Comparison of ENCODE assay signal across 17 mouse cellular contexts in the genomic region with DNA sequence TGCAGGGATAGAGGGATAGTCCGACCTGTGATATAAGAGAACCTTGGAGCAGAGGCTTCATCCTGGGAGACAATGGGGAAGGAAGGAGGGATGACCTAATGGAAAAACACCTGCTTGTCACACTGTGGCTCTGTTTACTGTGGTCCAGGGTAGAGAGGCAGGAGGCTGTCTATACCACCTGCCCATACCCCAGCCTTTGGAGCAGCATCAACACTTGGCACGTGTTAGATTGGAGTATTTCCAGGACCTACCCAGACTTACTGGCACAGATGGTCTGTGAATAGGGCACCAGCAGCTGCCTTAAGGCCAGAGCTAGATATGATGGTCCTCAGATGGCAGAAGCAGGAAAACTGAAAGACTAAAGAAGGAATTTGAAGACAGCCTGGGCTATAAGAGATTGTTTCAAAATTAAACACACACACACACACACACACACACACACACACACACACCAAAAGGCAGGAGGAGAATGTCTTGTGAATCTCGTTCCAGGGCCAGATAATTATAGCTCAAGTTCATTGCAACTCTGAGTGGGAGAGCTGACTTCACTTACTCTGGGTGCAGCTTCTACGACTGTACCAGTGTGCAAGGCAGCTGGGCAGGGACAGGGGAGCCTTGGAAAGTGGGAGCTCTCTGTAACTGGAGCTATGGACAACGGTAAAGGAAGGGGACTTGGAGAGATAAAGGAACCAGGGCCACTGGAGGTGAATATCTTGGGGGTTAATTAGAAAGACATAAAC.
DNase-seq lines count a peak whose midpoint lies in the region; ATAC-seq and TF ChIP-seq lines count a peak whose summit lies in the region.
"Had no signal": no experiment of that assay in that cellular context is flagged by ENCODE, and none has a peak within 500 bp of the region (broad histone marks: within the 10 kb centered on the region; RNA-seq: fewer than 3 reads in every experiment).

No protein-coding gene starts in this region.

- intact Hi-C loops in heart, postnatal 10 days (cut with DNase I): no loop called here

- H3K36me3 ChIP-seq in intestine, postnatal 0 days (ENCODE audit: control insufficient read depth, insufficient read depth): no peaks in the 10 kb centered on the region
- H3K36me3 ChIP-seq in intestine, embryonic 15.5 days: no peaks in the 10 kb centered on the region
- H3K36me3 ChIP-seq in forebrain, embryonic 16.5 days (ENCODE audit: control insufficient read depth, insufficient read depth): no peaks in the 10 kb centered on the region
- H3K36me3 ChIP-seq: embryonic facial prominence, embryonic 12.5 days; G1E; heart, embryonic 15.5 days; limb, embryonic 12.5 days had no signal

- 0 out of 2 replicates have a peak overlapping the region, but pooled peaks have one; percentile 21 for H3K4me2 ChIP-seq in intestine, postnatal 0 days (replicated peaks; ENCODE audit: low read depth)
- no peak overlapping the region for H3K4me2 ChIP-seq in intestine, embryonic 15.5 days (replicated peaks)
- H3K4me2 ChIP-seq in forebrain, embryonic 16.5 days (ENCODE audit: low read length): no peak overlapping the region
- H3K4me2 ChIP-seq: embryonic facial prominence, embryonic 12.5 days; heart, embryonic 15.5 days; limb, embryonic 12.5 days had no signal

- H3K27me3 ChIP-seq in intestine, postnatal 0 days (replicated peaks; ENCODE audit: control insufficient read depth, insufficient read depth, low read length): no peaks in the 10 kb centered on the region
- H3K27me3 ChIP-seq in intestine, embryonic 15.5 days (replicated peaks): no peaks in the 10 kb centered on the region; the same call in 1 of the 2 replicates
- 0 out of 2 replicates have a peak, but pooled peaks cover 2% of the 10 kb centered on the region for H3K27me3 ChIP-seq in cerebellum, adult 2 months (ENCODE audit: control insufficient read depth, insufficient read depth, low read length)
- H3K27me3 ChIP-seq in forebrain, embryonic 16.5 days (replicated peaks; ENCODE audit: control insufficient read depth, insufficient read depth, low read length): no peaks in the 10 kb centered on the region
- H3K27me3 ChIP-seq: embryonic facial prominence, embryonic 12.5 days; heart, embryonic 15.5 days; limb, embryonic 12.5 days had no signal

- H3K4me3 ChIP-seq in intestine, postnatal 0 days (ENCODE audit: low read depth, low read length): no peak overlapping the region
- H3K4me3 ChIP-seq in intestine, embryonic 15.5 days (replicated peaks): no peak overlapping the region
- no peak overlapping the region for H3K4me3 ChIP-seq in cerebellum, adult 2 months (replicated peaks; ENCODE audit: insufficient read depth, low read depth, low read length)
- no peak overlapping the region for H3K4me3 ChIP-seq in forebrain, embryonic 16.5 days (replicated peaks; ENCODE audit: low read length)
- H3K4me3 ChIP-seq: embryonic facial prominence, embryonic 12.5 days; heart, embryonic 15.5 days; limb, embryonic 12.5 days had no signal

- TF ChIP-seq POLR2A in cerebellum, adult 2 months (IDR thresholded peaks at IDR 0.05; ENCODE audit: borderline replicate concordance, insufficient read depth, low read length): no peak

- H3K9me3 ChIP-seq in intestine, postnatal 0 days (ENCODE audit: control insufficient read depth): no peaks in the 10 kb centered on the region
- H3K9me3 ChIP-seq in intestine, embryonic 15.5 days: no peaks in the 10 kb centered on the region
- H3K9me3 ChIP-seq in forebrain, embryonic 16.5 days (ENCODE audit: control insufficient read depth, low read length): no peaks in the 10 kb centered on the region
- H3K9me3 ChIP-seq: embryonic facial prominence, embryonic 12.5 days; heart, embryonic 15.5 days; limb, embryonic 12.5 days had no signal

- 53% methylated on average over 5 of the region's 5 CpGs for WGBS in intestine, postnatal 0 days
- 53% methylated on average over 5 of the region's 5 CpGs for WGBS in intestine, embryonic 15.5 days
- WGBS in cerebellum, adult 2 months: 23% methylated on average over 5 of the region's 5 CpGs
- WGBS in forebrain, embryonic 16.5 days: 20% methylated on average over 5 of the region's 5 CpGs

- no peak for ATAC-seq in intestine, postnatal 0 days
- ATAC-seq in intestine, embryonic 15.5 days: no peak
- peak; percentile 90 for ATAC-seq in forebrain, embryonic 16.5 days
- no peak for ATAC-seq in megakaryocyte progenitor cell, adult 5-6 weeks (replicated peaks; ENCODE audit: poor library complexity)

- H3K4me1 ChIP-seq in intestine, postnatal 0 days (replicated peaks; ENCODE audit: control insufficient read depth, insufficient read depth, low read length): no peaks in the 10 kb centered on the region
- no peaks in the 10 kb centered on the region for H3K4me1 ChIP-seq in intestine, embryonic 15.5 days (replicated peaks)
- H3K4me1 ChIP-seq in cerebellum, adult 2 months (ENCODE audit: control insufficient read depth, insufficient read depth, low read length): peaks cover 11% of the 10 kb centered on the region
- H3K4me1 ChIP-seq in forebrain, embryonic 16.5 days (replicated peaks; ENCODE audit: control insufficient read depth, insufficient read depth, low read length): peaks cover 18% of the 10 kb centered on the region
- H3K4me1 ChIP-seq: embryonic facial prominence, embryonic 12.5 days; limb, embryonic 12.5 days had no signal

- no peak overlapping the region for H3K27ac ChIP-seq in intestine, postnatal 0 days (ENCODE audit: low read depth, low read length)
- no peak overlapping the region for H3K27ac ChIP-seq in intestine, embryonic 15.5 days
- H3K27ac ChIP-seq in cerebellum, adult 2 months (ENCODE audit: insufficient read depth, low read length): no peak overlapping the region
- H3K27ac ChIP-seq in forebrain, embryonic 16.5 days (ENCODE audit: low read length): peak overlapping the region; percentile 19; the same call in 1 of the 2 replicates
- H3K27ac ChIP-seq: embryonic facial prominence, embryonic 12.5 days; heart, embryonic 15.5 days; limb, embryonic 12.5 days had no signal

- no peak overlapping the region for H3K9ac ChIP-seq in intestine, postnatal 0 days (ENCODE audit: low read depth, low read length)
- no peak overlapping the region for H3K9ac ChIP-seq in intestine, embryonic 15.5 days
- no peak overlapping the region for H3K9ac ChIP-seq in forebrain, embryonic 16.5 days (replicated peaks; ENCODE audit: low read depth, low read length)
- H3K9ac ChIP-seq: embryonic facial prominence, embryonic 12.5 days; heart, embryonic 15.5 days; limb, embryonic 12.5 days had no signal

- peak; percentile 72 for DNase-seq in brain, adult 2 months (ENCODE audit: low read depth, low spot score)
- peak; percentile 39 to 46 for DNase-seq in cerebellum, adult 2 months
- no peak for DNase-seq in spleen, adult 18-20 months
- no peak for DNase-seq in heart, postnatal 10 days
- DNase-seq: adrenal gland, postnatal 14 days; gastrocnemius, postnatal 36 days; kidney, postnatal 36 days; lung, postnatal 4 days; thymus, postnatal 14 days had no signal

- no peak for TF ChIP-seq CTCF in intestine, postnatal 0 days (IDR thresholded peaks at IDR 0.05; ENCODE audit: low read depth)
- no peak for TF ChIP-seq CTCF in cerebellum, adult 2 months (IDR thresholded peaks at IDR 0.05; ENCODE audit: borderline replicate concordance, insufficient read depth, low read depth, low read length)

Comparison
In these comparisons a context has a peak if more than half of its experiments do, and no peak if none do; other contexts are left out.
1. DNase-seq: peak in brain, adult 2 months (single experiment) and cerebellum, adult 2 months (2 of 2); none in spleen, adult 18-20 months (0 of 2) and heart, postnatal 10 days (0 of 2).